Mouse (Mus musculus): ENCODE data around the gene B130006D01Rik.

The B130006D01Rik gene

GRCm38 (mm10) chr11:95723287-95723686 is at the start of gene B130006D01Rik:
TSS of gene B130006D01Rik (plus strand) at chr11:95723587.
- DNase-seq (ENCODE audit: low read depth, low spot score) = no peak

DNA sequence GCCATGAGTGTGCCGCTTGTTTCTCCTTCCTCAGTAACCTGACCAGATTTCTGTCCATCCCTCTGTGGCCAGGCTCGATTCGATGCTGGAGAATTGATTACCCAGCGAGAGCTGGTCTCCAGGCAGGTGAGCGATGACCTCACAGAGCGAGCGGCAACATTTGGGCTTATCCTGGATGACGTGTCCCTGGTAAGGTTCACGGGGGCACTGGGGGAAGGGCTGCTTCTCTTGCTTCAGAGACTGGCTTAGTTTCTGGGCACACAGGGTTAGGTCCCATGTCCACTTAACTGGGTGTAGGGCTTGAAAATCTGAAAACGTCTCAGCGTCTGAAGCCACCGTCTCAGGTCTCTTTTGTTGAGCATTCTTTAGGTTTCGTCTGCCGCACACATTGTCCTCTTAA is 47.9 kb upstream of the B130006D01Rik start:
- DNase-seq (ENCODE audit: low read depth, low spot score) = no peak

DNA sequence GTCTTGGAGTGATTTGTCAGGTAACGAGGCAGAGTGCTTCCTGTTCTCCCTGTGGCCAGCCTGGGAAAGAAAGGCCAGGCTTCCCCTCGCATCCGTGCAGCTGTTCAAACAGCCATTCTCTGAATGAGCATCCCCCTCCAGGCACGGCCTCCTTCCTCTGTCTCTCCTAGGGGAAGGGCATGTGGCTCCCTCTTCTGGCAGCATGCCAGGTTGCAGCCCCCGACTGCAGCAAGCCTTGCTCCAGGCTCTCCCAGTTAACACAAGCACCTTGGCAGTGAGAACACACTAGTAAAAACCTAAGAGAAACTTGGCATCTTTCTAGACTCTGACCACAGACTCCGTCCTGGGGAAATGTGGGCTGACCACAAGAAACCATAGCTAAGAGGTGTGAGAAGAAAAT is 47.1 kb upstream of the B130006D01Rik start:
- no peak for DNase-seq (ENCODE audit: low read depth, low spot score)

DNA sequence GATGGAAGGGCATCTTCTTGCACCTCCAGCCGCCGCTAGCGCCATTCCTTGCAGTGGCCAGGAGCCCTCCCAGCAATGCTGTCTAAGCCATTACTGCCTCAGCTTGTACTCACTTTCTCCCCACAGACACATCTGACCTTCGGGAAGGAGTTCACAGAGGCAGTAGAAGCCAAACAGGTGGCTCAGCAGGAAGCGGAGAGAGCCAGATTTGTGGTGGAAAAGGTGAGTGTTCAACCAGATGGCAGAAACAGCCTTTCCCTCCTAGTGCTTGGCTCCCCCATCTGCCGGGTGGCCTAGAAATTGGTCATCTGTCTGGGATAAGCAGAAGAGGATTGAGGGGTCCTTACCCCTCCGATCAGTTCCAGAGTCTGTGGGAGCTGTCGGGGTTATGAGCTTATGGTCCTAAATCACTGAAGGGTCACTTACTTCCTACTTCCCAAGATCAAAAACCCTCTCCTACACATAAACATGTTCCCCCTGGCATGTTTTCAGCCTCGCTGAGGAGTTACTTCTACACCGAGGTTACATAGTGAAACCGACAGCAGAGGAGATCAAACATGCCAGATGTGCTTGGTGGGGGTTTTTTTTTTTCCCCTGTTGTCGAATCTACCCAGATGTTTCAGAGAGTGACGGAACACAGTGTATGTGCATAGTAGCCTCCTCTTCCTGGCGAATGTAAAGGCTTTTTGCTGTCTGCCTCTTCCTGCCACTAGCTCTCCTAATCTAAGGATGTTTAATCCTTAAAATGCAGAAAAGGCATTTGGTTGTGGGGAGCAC is 45.3 kb upstream of the B130006D01Rik start:
- DNase-seq (ENCODE audit: low read depth, low spot score) = no peak

DNA sequence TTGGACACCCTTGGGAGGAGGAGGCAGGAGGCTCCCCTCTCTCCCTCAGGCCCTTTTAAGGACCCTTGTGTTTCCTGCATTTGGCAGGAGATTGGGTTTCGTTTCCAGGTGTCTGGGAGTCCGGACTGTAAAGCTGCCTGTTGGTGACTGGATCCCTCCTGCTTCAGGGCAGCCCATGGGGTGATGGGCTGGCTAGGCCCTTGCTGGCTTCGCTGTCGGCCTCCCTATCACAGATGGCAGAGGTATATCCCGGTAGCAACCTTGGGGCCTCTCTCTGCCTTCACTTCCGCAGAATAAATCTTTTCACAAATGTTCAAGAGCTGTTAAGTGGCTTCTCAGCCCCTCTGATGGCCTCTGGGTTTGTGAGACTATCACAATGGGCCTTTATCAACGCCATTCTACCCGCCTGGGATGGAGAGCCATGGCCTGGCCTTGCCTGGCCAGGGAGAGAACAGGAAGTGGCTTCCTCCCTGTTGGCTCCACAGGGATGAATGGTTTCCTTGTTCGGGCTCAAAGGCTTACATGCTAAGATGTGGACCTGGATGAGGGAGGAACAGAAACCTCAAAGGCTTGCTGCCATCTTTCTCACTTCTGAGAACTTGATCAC is 41.3 kb upstream of the B130006D01Rik start:
- no peak for DNase-seq (ENCODE audit: low read depth, low spot score)

GRCm38 (mm10) chr11:95682946-95683345 is 40.4 kb upstream of the B130006D01Rik start:
- no peak for DNase-seq (ENCODE audit: low read depth, low spot score)

DNA sequence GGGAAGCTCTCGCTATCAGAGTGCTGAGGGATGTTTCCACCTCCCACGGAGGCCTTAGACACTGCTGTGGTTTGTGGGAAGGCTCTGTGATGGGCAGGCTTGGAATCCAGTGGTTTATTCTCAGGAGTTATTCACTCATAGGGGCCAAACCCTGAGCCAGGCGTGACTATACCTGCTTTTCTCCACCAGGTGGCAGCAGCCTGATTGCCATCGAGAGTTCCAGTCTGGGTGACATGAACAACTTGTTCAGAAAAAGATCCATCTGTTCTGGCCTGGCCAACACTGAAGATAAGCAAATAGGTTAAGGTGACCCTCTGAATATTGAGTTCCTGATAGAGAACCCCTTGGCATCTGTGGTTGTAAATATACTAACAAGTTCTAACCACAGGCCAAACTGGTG is 37.4 kb upstream of the B130006D01Rik start:
- DNase-seq (ENCODE audit: low read depth, low spot score) = no peak

DNA sequence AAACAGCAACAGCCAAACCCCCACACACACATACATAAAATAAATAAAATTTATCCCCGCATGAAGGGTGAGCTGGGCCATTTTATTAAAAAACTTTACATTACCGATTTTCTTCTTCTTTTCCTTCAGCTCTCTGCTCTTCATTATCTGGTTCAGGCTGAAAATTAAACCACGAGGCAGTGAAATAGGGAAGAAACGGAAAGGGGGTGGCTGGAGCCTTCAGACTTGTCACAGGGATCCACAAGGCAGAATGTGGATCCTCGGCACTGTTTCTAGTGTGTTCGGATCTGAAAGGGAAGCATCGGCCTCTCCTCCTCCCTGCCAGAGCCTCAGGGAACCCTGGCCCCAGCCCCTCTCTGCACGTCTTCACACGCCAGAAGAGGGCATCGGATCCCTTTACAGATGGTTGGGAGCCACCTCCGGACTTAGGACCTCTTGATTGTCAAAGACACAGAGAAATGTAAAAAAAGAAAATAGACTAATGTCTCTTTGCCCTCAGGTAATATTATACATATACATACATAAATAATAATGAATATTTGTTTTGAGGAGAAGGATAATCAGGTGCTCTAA is 36.2 kb upstream of the B130006D01Rik start:
- DNase-seq (ENCODE audit: low read depth, low spot score) = no peak

DNA sequence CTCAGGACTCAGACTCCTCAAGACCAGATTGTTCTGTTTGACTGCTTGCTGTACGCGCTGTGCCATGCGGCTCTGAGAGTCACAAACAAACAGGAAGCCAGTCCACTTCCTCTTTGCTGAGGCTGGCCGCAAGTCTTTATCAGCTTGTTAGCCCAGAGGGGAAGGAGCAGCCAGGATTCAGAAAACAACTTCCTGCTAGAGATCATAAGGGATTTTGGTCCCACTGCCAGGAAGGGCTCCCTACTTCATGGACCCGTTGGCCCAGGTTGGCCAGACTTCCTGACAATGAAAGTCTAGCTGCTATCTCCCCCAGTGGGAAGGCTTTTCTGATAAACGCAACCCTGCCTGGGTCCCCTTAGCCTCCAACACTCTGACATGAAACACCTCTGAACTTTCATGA is 34.9 kb upstream of the B130006D01Rik start:
- no peak for DNase-seq (ENCODE audit: low read depth, low spot score)

DNA sequence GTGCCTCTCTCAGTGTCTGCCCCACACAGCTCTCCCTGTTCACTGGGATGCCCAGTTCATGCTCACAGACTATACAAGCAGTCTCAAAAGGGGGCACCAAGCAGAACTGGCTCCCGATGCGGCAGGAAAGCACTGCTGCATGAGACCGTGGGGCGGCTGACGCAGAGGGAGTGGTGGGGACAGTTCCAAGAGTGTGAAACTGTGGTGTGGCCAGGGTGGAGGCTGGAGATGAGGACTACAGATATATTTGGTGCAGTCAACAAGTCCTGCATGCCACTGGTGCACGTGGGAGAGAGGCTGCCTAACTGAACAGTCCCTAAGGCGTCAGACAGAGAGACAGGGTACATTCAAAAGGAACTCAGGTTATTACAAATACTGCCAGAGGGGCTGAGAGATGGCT is 34.4 kb upstream of the B130006D01Rik start:
- no peak for DNase-seq (ENCODE audit: low read depth, low spot score)

DNA sequence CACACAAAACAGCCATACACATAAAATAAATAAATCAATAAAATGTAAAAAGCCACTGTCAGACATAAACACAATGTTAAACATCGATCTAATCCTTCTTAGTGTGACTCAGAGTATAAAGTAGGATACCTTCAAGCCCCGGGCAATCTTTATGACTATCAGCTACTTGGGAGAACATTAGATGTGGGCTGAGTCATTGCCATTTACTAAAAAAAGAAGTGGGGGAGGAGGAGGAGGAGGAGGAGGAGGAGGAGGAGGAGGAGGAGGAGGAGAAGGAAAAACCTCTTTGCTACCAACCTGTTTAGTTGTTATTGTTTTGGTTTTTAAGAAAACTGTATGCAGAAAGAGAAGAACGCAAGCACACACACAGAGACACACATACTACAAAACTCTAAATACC is 33.8 kb upstream of the B130006D01Rik start:
- no peak for DNase-seq (ENCODE audit: low read depth, low spot score)

- no peak for DNase-seq (ENCODE audit: low read depth, low spot score)
Measured at GRCm38 (mm10) chr11:95698541-95698940, 24.8 kb upstream of the B130006D01Rik start.

DNA sequence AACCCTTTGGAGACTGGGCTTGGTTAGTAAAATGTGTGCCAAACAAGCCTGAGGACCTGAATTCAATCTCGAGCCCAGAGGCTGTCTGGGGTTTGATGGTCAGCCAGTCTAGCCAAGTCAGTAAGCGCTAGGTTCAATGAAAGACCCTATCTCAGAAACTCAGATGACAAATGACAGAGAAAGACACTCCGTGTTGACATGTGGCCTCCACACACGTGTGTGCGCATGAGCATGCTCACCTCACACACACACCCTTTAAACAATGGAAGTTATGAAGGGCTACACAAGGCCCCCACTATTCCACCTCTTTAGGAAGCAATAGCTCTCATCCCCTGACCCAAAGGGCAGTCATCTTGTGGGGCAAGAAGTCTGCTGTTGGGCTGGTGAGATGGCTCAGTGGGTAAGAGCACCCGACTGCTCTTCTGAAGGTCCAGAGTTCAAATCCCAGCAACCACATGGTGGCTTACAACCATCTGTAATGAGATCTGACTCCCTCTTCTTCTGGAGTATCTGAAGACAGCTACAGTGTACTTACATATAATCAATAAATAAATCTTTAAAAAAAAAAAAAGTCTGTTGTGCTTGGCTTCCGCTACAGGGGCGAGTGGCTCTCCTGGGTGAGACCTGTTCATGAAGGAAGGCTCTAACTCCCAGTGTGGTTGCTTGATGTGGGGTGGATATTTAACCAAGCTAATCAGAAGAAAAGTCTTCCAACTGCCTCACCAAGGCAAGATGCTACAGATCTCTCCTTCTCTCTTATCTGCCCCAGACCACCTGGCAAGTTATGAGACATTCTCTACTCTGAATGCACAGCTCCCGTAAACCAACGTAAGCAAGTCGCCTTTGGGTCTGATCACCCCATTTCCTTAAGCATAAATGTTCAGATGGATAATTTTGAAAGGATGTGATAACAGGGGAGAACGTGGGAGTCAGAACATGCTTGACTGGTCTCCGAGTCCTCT is 22.3 kb upstream of the B130006D01Rik start:
- DNase-seq (ENCODE audit: low read depth, low spot score) = no peak

DNA sequence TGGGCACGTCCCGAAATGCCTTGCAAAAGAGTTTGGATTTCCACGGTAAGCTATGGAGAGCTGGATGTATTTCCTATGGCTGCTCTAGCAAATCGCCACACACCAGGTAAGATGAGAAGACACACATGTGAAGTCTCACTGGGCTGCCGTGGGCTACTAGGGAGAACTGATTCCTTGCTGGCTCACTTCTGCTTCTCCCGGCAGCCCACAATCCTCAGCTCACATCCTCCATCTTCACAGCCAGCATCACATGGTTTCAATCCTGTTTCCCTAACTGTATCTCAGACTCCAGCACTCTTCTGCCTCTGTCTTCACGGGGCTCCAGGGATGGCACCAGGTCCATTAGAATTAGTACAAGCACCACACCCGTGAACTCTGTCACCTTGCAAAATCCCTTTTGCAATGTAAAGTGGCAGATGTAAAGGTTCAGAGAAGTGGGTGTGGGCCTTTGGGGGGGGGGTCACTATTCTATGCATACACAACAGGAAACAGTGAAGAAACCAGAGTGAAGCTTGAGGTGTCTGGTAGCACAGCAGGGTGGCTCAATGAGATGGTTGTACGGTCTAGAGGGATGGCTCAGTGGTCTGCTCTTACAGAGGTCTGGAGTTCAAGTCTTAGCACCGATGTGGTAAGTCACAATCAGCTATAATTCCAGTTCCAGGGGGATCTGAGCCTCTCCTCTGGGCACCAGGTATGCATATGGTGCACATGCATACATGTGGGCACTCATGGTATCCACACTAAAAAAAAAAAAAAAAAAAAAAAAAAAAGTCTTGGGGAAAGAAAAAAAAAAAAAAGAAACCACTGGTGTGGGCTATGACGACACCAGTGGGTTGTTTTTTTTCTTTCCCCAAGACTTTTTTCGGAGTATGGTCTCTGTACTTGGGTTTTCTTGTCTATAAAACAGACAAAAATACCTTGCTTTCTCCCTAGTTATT is 19.1 kb upstream of the B130006D01Rik start:
- no peak for DNase-seq (ENCODE audit: low read depth, low spot score)

DNA sequence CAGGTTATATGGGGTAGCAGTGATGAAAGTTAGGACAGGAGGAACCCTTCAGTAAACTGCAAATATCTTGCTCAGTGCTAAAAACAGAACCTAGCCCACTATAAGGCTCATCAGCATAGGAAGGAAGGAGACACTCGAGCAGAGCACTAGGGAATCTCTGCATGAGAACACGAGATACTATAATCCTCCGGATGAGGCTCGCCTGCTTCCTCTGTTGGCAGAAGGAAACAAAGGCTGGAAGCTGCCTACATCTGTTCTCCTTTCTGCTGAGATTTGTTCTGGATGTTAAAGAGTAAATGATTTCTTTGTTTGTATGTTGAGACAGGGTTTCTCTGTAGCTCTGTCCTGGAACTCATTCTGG is 18.4 kb upstream of the B130006D01Rik start:
- no peak for DNase-seq (ENCODE audit: low read depth, low spot score)

DNA sequence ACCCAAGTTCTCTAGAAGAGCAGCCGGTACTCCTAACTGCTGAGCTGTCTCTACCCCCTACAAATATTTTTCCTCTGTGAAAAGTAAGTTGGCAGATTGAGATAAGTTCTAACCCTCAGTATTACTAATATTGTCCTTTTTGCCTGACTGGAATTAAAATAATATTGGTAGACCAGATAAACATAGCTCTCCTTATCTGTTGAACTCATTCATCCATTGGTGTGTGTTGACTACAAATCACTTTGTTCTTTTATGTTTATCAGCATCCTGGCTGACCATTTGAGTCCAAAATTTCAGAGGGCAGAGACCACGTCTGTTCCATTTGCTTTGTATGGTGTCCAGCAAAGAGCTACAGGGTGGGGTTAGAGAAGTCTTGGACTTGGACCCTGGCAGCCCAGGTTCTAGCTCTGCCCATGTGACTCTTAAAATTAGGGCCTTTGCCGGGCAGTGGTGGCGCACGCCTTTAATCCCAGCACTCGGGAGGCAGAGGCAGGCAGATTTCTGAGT is 13.8 kb upstream of the B130006D01Rik start:
- DNase-seq (ENCODE audit: low read depth, low spot score) = no peak

- no peak for DNase-seq (ENCODE audit: low read depth, low spot score)
Measured at GRCm38 (mm10) chr11:95710478-95710877, 12.9 kb upstream of the B130006D01Rik start.

GRCm38 (mm10) chr11:95712085-95712562 is 11.3 kb upstream of the B130006D01Rik start:
- DNase-seq (ENCODE audit: low read depth, low spot score) = no peak

- DNase-seq (ENCODE audit: low read depth, low spot score) = peak; percentile 74
Measured at GRCm38 (mm10) chr11:95712563-95713224, 10.7 kb upstream of the B130006D01Rik start, which contains the start of gene Zfp652. TSS of gene Zfp652 (plus strand) at chr11:95712673.

Data from brain, embryonic 18.5 days (tissue).